Mouse (Mus musculus): Measurements from ENCODE around the gene Limd2. TPM values are rescaled to one million over a fixed set of nuclear protein-coding genes. Genes with fewer than 3 reads are reported as not detected.

Limd2 gene
- polyA plus RNA-seq, 1 experiment, result 36.1 TPM

DNA sequence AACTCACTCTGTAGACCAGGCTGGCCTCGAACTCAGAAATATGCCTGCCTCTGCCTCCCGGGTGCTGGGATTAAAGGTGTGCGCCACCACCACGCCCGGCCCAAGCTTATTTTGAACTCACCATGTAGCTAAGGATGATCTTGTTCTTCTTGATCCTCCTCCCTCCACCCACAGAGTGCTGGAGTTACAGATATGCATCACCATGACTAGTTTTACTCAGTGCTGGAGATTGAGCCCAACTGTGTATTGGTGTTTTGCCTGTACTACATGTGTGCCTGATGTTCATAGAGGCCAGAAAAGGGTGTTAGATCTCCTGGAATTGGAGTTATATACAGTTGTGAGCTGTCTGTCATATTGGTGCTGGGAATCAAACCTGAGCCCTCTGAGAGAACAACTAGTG is 38.4 kb downstream of the Limd2 start:
- over 99% methylated on average over 5 of the region's 5 CpGs for WGBS
- no peak overlapping the region for H3K27ac ChIP-seq (ENCODE audit: insufficient read depth, low read length)
- peaks cover 6% of the 10 kb centered on the region; the same call in 1 of the 2 replicates for H3K4me1 ChIP-seq (ENCODE audit: control insufficient read depth, insufficient read depth, low read length)
- DNase-seq, result no peak
- TF ChIP-seq CTCF (IDR thresholded peaks at IDR 0.05; ENCODE audit: borderline replicate concordance, insufficient read depth, low read depth, low read length) (no peak), POLR2A (IDR thresholded peaks at IDR 0.05; ENCODE audit: borderline replicate concordance, insufficient read depth, low read length) (no peak)
- H3K4me3 ChIP-seq (replicated peaks; ENCODE audit: insufficient read depth, low read depth, low read length), result no peak overlapping the region
- H3K27me3 ChIP-seq (ENCODE audit: control insufficient read depth, insufficient read depth, low read length), result no peaks in the 10 kb centered on the region

GRCm38 (mm10) chr11:106111688-106112087 is 49.0 kb downstream of the Limd2 start:
- Histone ChIP-seq H3K4me3 (replicated peaks; ENCODE audit: insufficient read depth, low read depth, low read length) (no peak overlapping the region), H3K4me1 (ENCODE audit: control insufficient read depth, insufficient read depth, low read length) (no peaks in the 10 kb centered on the region), H3K27ac (ENCODE audit: insufficient read depth, low read length) (no peak overlapping the region), H3K27me3 (ENCODE audit: control insufficient read depth, insufficient read depth, low read length) (no peaks in the 10 kb centered on the region)
- no peak for TF ChIP-seq CTCF (IDR thresholded peaks at IDR 0.05; ENCODE audit: borderline replicate concordance, insufficient read depth, low read depth, low read length)
- TF ChIP-seq POLR2A (IDR thresholded peaks at IDR 0.05; ENCODE audit: borderline replicate concordance, insufficient read depth, low read length), result no peak
- DNase-seq, result no peak

Other genes with a start within 250 kb of the Limd2 start
- 35.5 and 37.0 TPM in 2 replicates for gene Cyb561, start 207.5 kb downstream of the Limd2 start, polyA plus RNA-seq (2012; rRNA removed)
- 13.6 and 19.7 TPM in 2 replicates for gene Ace, start 192.9 kb downstream of the Limd2 start, polyA plus RNA-seq (2012; rRNA removed)
- not detected in 2 replicates for gene Ace3, start 166.2 kb downstream of the Limd2 start, polyA plus RNA-seq (2012; rRNA removed)
- gene Kcnh6, start 152.7 kb downstream of the Limd2 start, polyA plus RNA-seq (2012; rRNA removed), result 1.3 and 1.4 TPM in 2 replicates
- 86.9 and 89.6 TPM in 2 replicates for gene Dcaf7, start 124.0 kb downstream of the Limd2 start, polyA plus RNA-seq (2012; rRNA removed)
- gene Taco1, start 94.8 kb downstream of the Limd2 start, polyA plus RNA-seq (2012; rRNA removed), result 14.3 and 17.7 TPM in 2 replicates
- gene Map3k3, start 76.2 kb downstream of the Limd2 start, polyA plus RNA-seq (2012; rRNA removed), result 33.8 and 34.0 TPM in 2 replicates
- gene Gm10840, start within 50 bp of the Limd2 start, polyA plus RNA-seq (2012; rRNA removed), result not detected in 2 replicates
- gene Strada, start 41.3 kb upstream of the Limd2 start, polyA plus RNA-seq (2012; rRNA removed), result 58.2 and 65.4 TPM in 2 replicates
- gene Ccdc47, start 55.5 kb upstream of the Limd2 start, polyA plus RNA-seq (2012; rRNA removed), result 82.4 and 88.8 TPM in 2 replicates
- gene Ddx42, start 56.1 kb upstream of the Limd2 start, polyA plus RNA-seq (2012; rRNA removed), result 45.4 and 45.6 TPM in 2 replicates
- gene Ftsj3, start 95.2 kb upstream of the Limd2 start, polyA plus RNA-seq (2012; rRNA removed), result 21.3 and 22.8 TPM in 2 replicates
- gene Psmc5, start 95.3 kb upstream of the Limd2 start, polyA plus RNA-seq (2012; rRNA removed), result 307 and 343 TPM in 2 replicates
- 114 and 144 TPM in 2 replicates for gene Smarcd2, start 112.1 kb upstream of the Limd2 start, polyA plus RNA-seq (2012; rRNA removed)
- 0.36 and 0.43 TPM in 2 replicates for gene Tcam1, start 115.8 kb upstream of the Limd2 start, polyA plus RNA-seq (2012; rRNA removed)
- not detected in 2 replicates for gene Gh, start 141.0 kb upstream of the Limd2 start, polyA plus RNA-seq (2012; rRNA removed)
- 0.38 and 0.70 TPM in 2 replicates for gene Cd79b, start 153.9 kb upstream of the Limd2 start, polyA plus RNA-seq (2012; rRNA removed)
- gene Scn4a, start 192.4 kb upstream of the Limd2 start, polyA plus RNA-seq (2012; rRNA removed), result 0.02 and 0.16 TPM in 2 replicates
- 0.87 and 0.89 TPM in 2 replicates for gene Prr29, start 204.6 kb upstream of the Limd2 start, polyA plus RNA-seq (2012; rRNA removed)
- 6.8 and 7.0 TPM in 2 replicates for gene Icam2, start 227.2 kb upstream of the Limd2 start, polyA plus RNA-seq (2012; rRNA removed)